Mouse (Mus musculus): ENCODE results near the gene Tgfbrap1. TPM values are rescaled to one million over a fixed set of nuclear protein-coding genes. Genes with fewer than 3 reads are reported as not detected.
"Not testable (repeated sequence)": the region's sequence is repeated elsewhere in the genome, so short reads cannot be mapped to it uniquely, and the experiment has no call there.

The Tgfbrap1 gene
- polyA plus RNA-seq, 1 experiment from 2014 or later, result 13.6 TPM

GRCm38 (mm10) chr1:43065615-43066310, 32.7 kb downstream of the Tgfbrap1 start:
- no peaks in the 10 kb centered on the region for H3K9me3 ChIP-seq
- H3K27me3 ChIP-seq, result no peaks in the 10 kb centered on the region
- peak; percentile 95 for ATAC-seq (ENCODE audit: low read depth)
- H3K4me3 ChIP-seq, result no peak overlapping the region
- no peak overlapping the region for H3K4me2 ChIP-seq
- H3K4me1 ChIP-seq (replicated peaks), result no peaks in the 10 kb centered on the region
- H3K27ac ChIP-seq (replicated peaks), result no peak overlapping the region
- no peak overlapping the region for H3K9ac ChIP-seq
- 47% methylated on average over 9 of the region's 9 CpGs for WGBS
- peaks cover 69% of the 10 kb centered on the region for H3K36me3 ChIP-seq

- Histone ChIP-seq H3K36me3 (peaks cover 79% of the 10 kb centered on the region), H3K4me3 (no peak overlapping the region), H3K9me3 (no peaks in the 10 kb centered on the region), H3K4me1 (replicated peaks) (no peaks in the 10 kb centered on the region), H3K9ac (no peak overlapping the region), H3K27me3 (no peaks in the 10 kb centered on the region), H3K4me2 (no peak overlapping the region), H3K27ac (replicated peaks) (no peak overlapping the region)
- 94% methylated on average over 5 of the region's 5 CpGs for WGBS
- ATAC-seq (ENCODE audit: low read depth), result no peak
Measured at GRCm38 (mm10) chr1:43051903-43052302, 46.5 kb downstream of the Tgfbrap1 start.

- WGBS, result 79% methylated on average over 10 of the region's 10 CpGs
- no peak for ATAC-seq (ENCODE audit: low read depth)
Measured at GRCm38 (mm10) chr1:43047811-43048210, 50.6 kb downstream of the Tgfbrap1 start.

GRCm38 (mm10) chr1:43046990-43047389, 51.4 kb downstream of the Tgfbrap1 start:
- 94% methylated on average over 2 of the region's 2 CpGs for WGBS
- peaks cover 33% of the 10 kb centered on the region for H3K36me3 ChIP-seq
- no peak overlapping the region for H3K4me2 ChIP-seq
- H3K27ac ChIP-seq (replicated peaks), result no peak overlapping the region
- H3K9me3 ChIP-seq, result no peaks in the 10 kb centered on the region
- no peak for ATAC-seq (ENCODE audit: low read depth)
- H3K9ac ChIP-seq, result no peak overlapping the region
- H3K4me1 ChIP-seq (replicated peaks), result peaks cover 16% of the 10 kb centered on the region
- H3K4me3 ChIP-seq, result no peak overlapping the region
- H3K27me3 ChIP-seq, result no peaks in the 10 kb centered on the region

More at GRCm38 (mm10) chr1:43047811-43048210, 50.6 kb downstream of the Tgfbrap1 start:
- Histone ChIP-seq H3K9me3 (no peaks in the 10 kb centered on the region), H3K36me3 (peaks cover 38% of the 10 kb centered on the region), H3K27me3 (no peaks in the 10 kb centered on the region), H3K9ac (no peak overlapping the region), H3K27ac (replicated peaks) (no peak overlapping the region), H3K4me2 (no peak overlapping the region), H3K4me1 (replicated peaks) (peaks cover 12% of the 10 kb centered on the region), H3K4me3 (no peak overlapping the region)

GRCm38 (mm10) chr1:43045204-43045982, 53.0 kb downstream of the Tgfbrap1 start:
- WGBS, result 48% methylated on average over 14 of the region's 14 CpGs
- H3K9ac ChIP-seq, result no peak overlapping the region
- no peak overlapping the region for H3K4me3 ChIP-seq
- no peaks in the 10 kb centered on the region for H3K27me3 ChIP-seq
- 0 out of 2 replicates have a peak overlapping the region, but pooled peaks have one; percentile 11 for H3K4me2 ChIP-seq
- H3K4me1 ChIP-seq (replicated peaks), result peaks cover 31% of the 10 kb centered on the region
- peaks cover 17% of the 10 kb centered on the region for H3K36me3 ChIP-seq
- no peaks in the 10 kb centered on the region for H3K9me3 ChIP-seq
- peak overlapping the region; percentile 9; the same call in 1 of the 2 replicates for H3K27ac ChIP-seq (replicated peaks)
- peak; percentile 71 for ATAC-seq (ENCODE audit: low read depth)

GRCm38 (mm10) chr1:43042271-43042670, 56.2 kb downstream of the Tgfbrap1 start:
- Histone ChIP-seq H3K9ac (no peak overlapping the region), H3K9me3 (no peaks in the 10 kb centered on the region), H3K36me3 (no peaks in the 10 kb centered on the region), H3K4me2 (no peak overlapping the region), H3K4me1 (replicated peaks) (peaks cover 31% of the 10 kb centered on the region), H3K4me3 (no peak overlapping the region), H3K27ac (replicated peaks) (no peak overlapping the region), H3K27me3 (no peaks in the 10 kb centered on the region)
- WGBS, result 43% methylated on average over 6 of the region's 6 CpGs
- ATAC-seq (ENCODE audit: low read depth), result no peak

- Histone ChIP-seq H3K27me3 (no peaks in the 10 kb centered on the region), H3K36me3 (peaks cover 22% of the 10 kb centered on the region), H3K9ac (no peak overlapping the region), H3K4me3 (no peak overlapping the region), H3K9me3 (no peaks in the 10 kb centered on the region), H3K27ac (replicated peaks) (no peak overlapping the region), H3K4me1 (replicated peaks) (peaks cover 5% of the 10 kb centered on the region), H3K4me2 (no peak overlapping the region)
- ATAC-seq (ENCODE audit: low read depth), result no peak
- WGBS, result 89% methylated on average over 7 of the region's 7 CpGs
Measured at GRCm38 (mm10) chr1:43036014-43036413, 62.4 kb downstream of the Tgfbrap1 start.

GRCm38 (mm10) chr1:43015153-43015685, 83.2 kb downstream of the Tgfbrap1 start:
- not testable (repeated sequence) for H3K36me3 ChIP-seq
- WGBS, result 89% methylated on average over 7 of the region's 7 CpGs

GRCm38 (mm10) chr1:43010461-43010860, 88.0 kb downstream of the Tgfbrap1 start:
- H3K4me3 ChIP-seq, result no peak overlapping the region
- H3K27ac ChIP-seq (replicated peaks), result no peak overlapping the region
- 94% methylated on average over 4 of the region's 4 CpGs for WGBS
- no peak overlapping the region for H3K9ac ChIP-seq
- H3K27me3 ChIP-seq, result no peaks in the 10 kb centered on the region
- H3K9me3 ChIP-seq, result no peaks in the 10 kb centered on the region
- ATAC-seq (ENCODE audit: low read depth), result no peak
- no peak overlapping the region for H3K4me2 ChIP-seq
- H3K4me1 ChIP-seq (replicated peaks), result peaks cover 11% of the 10 kb centered on the region; the same call in 1 of the 2 replicates
- H3K36me3 ChIP-seq, result no peaks in the 10 kb centered on the region

More at GRCm38 (mm10) chr1:43015153-43015685, 83.2 kb downstream of the Tgfbrap1 start:
- H3K9ac ChIP-seq; H3K4me2 ChIP-seq; H3K4me1 ChIP-seq (replicated peaks); H3K27ac ChIP-seq (replicated peaks); H3K4me3 ChIP-seq; H3K9me3 ChIP-seq; ATAC-seq (ENCODE audit: low read depth); H3K27me3 ChIP-seq: not testable (repeated sequence)

- Histone ChIP-seq H3K27ac (replicated peaks) (peak overlapping the region; percentile 43), H3K9ac (no peak overlapping the region), H3K9me3 (no peaks in the 10 kb centered on the region), H3K4me2 (peak overlapping the region; percentile 29), H3K36me3 (no peaks in the 10 kb centered on the region), H3K27me3 (no peaks in the 10 kb centered on the region), H3K4me3 (no peak overlapping the region), H3K4me1 (replicated peaks) (peaks cover 11% of the 10 kb centered on the region; the same call in 1 of the 2 replicates)
- WGBS, result 83% methylated on average over 4 of the region's 4 CpGs
- ATAC-seq (ENCODE audit: low read depth), result peak; percentile 50; the same call in 1 of the 2 replicates
Measured at GRCm38 (mm10) chr1:43006524-43006923, 91.9 kb downstream of the Tgfbrap1 start.

GRCm38 (mm10) chr1:43006051-43006514, 92.4 kb downstream of the Tgfbrap1 start:
- H3K9me3 ChIP-seq, result no peaks in the 10 kb centered on the region
- ATAC-seq (ENCODE audit: low read depth), result peak; percentile 87
- peaks cover 11% of the 10 kb centered on the region; the same call in 1 of the 2 replicates for H3K4me1 ChIP-seq (replicated peaks)
- H3K27me3 ChIP-seq, result no peaks in the 10 kb centered on the region
- WGBS, result 44% methylated on average over 13 of the region's 13 CpGs
- peak overlapping the region; percentile 43 for H3K27ac ChIP-seq (replicated peaks)
- peak overlapping the region; percentile 29 for H3K4me2 ChIP-seq
- H3K36me3 ChIP-seq, result no peaks in the 10 kb centered on the region
- H3K9ac ChIP-seq, result no peak overlapping the region
- no peak overlapping the region for H3K4me3 ChIP-seq
